Mouse (Mus musculus) embryonic facial prominence, embryonic 14.5 days (tissue): Measurements from ENCODE around the gene Arf1. TPM values are rescaled to one million over a fixed set of nuclear protein-coding genes. Genes with fewer than 3 reads are reported as not detected.

Experiments used
- ATAC-seq: fragments of 200-750 bp; cut with Nextera tagmentation; 2 replicates; pipeline ENCODE4 v1.8.0; 2017; ENCODE audit warnings: low read depth, moderate number of reproducible peaks, moderate TSS enrichment
- DNase-seq: peaks from one replicate; pipeline ENCODE4 v3.0.0-alpha.2; 2015; ENCODE audit warnings: low spot score
- H3K27ac ChIP-seq: fragments of 300-500 bp; sonication (generic); replicated peaks from 2 replicates; pipeline ENCODE4 v1.5.1; 2014; ENCODE audit warnings: low read depth, mild to moderate bottlenecking, low read length, moderate library complexity
- H3K27me3 ChIP-seq: fragments of 300-500 bp; sonication (generic); replicated peaks from 2 replicates; pipeline ENCODE4 v1.6.1; 2014; ENCODE audit warnings: low read length; ENCODE audit not compliant: control insufficient read depth, insufficient read depth
- H3K36me3 ChIP-seq: fragments of 300-500 bp; sonication (generic); 2 replicates; pipeline ENCODE4 v1.6.1; 2014; ENCODE audit warnings: low read length, mixed read lengths; ENCODE audit not compliant: control insufficient read depth, insufficient read depth
- H3K4me1 ChIP-seq: fragments of 300-500 bp; sonication (generic); 2 replicates; pipeline ENCODE4 v1.6.1; 2014; ENCODE audit warnings: antibody characterized with exemption, low read length; ENCODE audit not compliant: control insufficient read depth, insufficient read depth
- H3K4me2 ChIP-seq: fragments of 300-500 bp; sonication (generic); 2 replicates; pipeline ENCODE4 v1.6.1; 2014; ENCODE audit warnings: low read depth, mild to moderate bottlenecking, low read length, moderate library complexity, mixed read lengths
- H3K4me3 ChIP-seq: fragments of 300-500 bp; sonication (generic); 2 replicates; pipeline ENCODE4 v1.5.1; 2014; ENCODE audit warnings: low read depth, mild to moderate bottlenecking, low read length
- H3K9ac ChIP-seq: fragments of 300-500 bp; sonication (generic); 2 replicates; pipeline ENCODE4 v1.6.1; 2014; ENCODE audit warnings: low read depth, mild to moderate bottlenecking, low read length, moderate library complexity, mixed read lengths
- H3K9me3 ChIP-seq: fragments of 300-500 bp; sonication (generic); 2 replicates; pipeline ENCODE4 v1.6.1; 2016; ENCODE audit warnings: low read length; ENCODE audit not compliant: control insufficient read depth
- WGBS: fragments of 180-500 bp; shearing (Covaris S2); extraction: QIAGEN DNeasy Blood & Tissue Kit; methylation state at CpG from one replicate; pipeline ENCODE4 v1.1.7; 2014; 5-methylcytosine and 5-hydroxymethylcytosine counted together
- polyA plus RNA-seq: library from polyadenylated mRNA; unstranded; fragments of >200 nt; fragmentation: Nextera tagmentation; extraction: Ambion mirVana; gene quantifications from 2 replicates; pipeline ENCODE4 v1.2.1, GENCODE M21; 2014

The Arf1 gene
- polyA plus RNA-seq: 665 and 687 TPM in 2 replicates

GRCm38 (mm10) chr11:59228122-59228953, at the start of gene Arf1:
TSS of gene Arf1 (minus strand) at chr11:59228270.
- ATAC-seq (peak; percentile 95), DNase-seq (peak; percentile 97)
- peaks cover 36% of the 10 kb centered on the region for H3K4me1 ChIP-seq
- H3K9ac ChIP-seq: peak within 1 kb of the TSS; percentile 100
- H3K4me3 ChIP-seq: peak within 1 kb of the TSS; percentile 100
- H3K27me3 ChIP-seq: no peaks in the 10 kb centered on the region
- no peaks in the 10 kb centered on the region for H3K9me3 ChIP-seq
- peak within 1 kb of the TSS; percentile 82 for H3K4me2 ChIP-seq
- H3K36me3 ChIP-seq: peaks cover 3% of the 10 kb centered on the region; the same call in 1 of the 2 replicates
- WGBS: 6% methylated on average over 45 of the region's 59 CpGs
- peak within 1 kb of the TSS; percentile 97 for H3K27ac ChIP-seq

DNA sequence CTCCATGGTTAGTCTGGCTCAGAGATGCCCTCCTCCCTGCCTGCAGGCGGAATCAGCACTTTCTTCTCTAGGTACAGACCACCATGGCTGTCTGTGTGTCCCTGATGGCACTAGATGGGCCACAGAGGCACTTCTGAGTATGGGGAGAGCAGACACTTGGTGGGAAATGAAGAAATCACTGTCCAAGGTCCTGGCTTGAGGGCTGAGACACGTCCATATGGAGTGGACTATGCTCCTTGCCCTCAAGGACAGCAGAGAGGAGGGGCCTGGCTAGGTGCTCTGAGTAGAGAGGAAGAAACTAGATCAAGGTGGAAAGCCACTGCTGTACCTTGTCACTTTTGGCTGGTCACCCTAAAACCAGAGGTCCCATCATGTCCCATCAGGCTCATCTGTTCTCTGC, 48.8 kb upstream of the Arf1 start:
- Histone ChIP-seq H3K9me3 (no peaks in the 10 kb centered on the region), H3K4me2 (no peak overlapping the region), H3K4me3 (no peak overlapping the region), H3K36me3 (no peaks in the 10 kb centered on the region), H3K9ac (no peak overlapping the region), H3K27me3 (0 out of 2 replicates have a peak, but pooled peaks cover 7% of the 10 kb centered on the region), H3K27ac (no peak overlapping the region), H3K4me1 (no peaks in the 10 kb centered on the region)
- 25% methylated on average over 2 of the region's 2 CpGs for WGBS
- DNase-seq (no peak), ATAC-seq (no peak)

GRCm38 (mm10) chr11:59274184-59274583, 46.1 kb upstream of the Arf1 start:
- ATAC-seq: no peak
- Histone ChIP-seq H3K27ac (no peak overlapping the region), H3K4me3 (no peak overlapping the region), H3K4me1 (no peaks in the 10 kb centered on the region), H3K36me3 (no peaks in the 10 kb centered on the region), H3K4me2 (no peak overlapping the region), H3K9ac (no peak overlapping the region), H3K9me3 (no peaks in the 10 kb centered on the region), H3K27me3 (0 out of 2 replicates have a peak, but pooled peaks cover 7% of the 10 kb centered on the region)
- no peak for DNase-seq
- 65% methylated on average over 3 of the region's 3 CpGs for WGBS

DNA sequence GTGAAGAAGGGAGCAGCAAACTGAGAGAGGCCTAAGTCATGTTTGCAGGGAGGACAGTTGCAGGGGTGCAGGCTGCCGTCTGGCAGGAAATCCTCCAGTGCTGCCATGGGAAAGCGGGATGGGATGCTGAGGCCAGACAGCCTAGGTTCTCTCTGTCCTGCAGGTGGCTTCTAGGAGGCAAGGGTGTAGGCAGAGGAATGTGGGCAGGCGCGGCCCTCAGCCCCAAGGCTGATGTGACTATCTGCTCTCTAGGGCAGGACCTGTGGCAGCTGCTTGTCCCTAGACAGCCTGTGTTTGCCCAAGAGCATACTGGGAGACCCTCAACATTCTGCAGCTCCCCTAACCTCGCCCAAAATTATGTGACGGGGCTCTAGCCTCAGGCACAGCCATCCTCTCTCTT, 38.7 kb upstream of the Arf1 start:
- peaks cover 45% of the 10 kb centered on the region for H3K27me3 ChIP-seq
- peaks cover 8% of the 10 kb centered on the region; the same call in 1 of the 2 replicates for H3K4me1 ChIP-seq
- H3K4me2 ChIP-seq: no peak overlapping the region
- no peak overlapping the region for H3K9ac ChIP-seq
- 0 out of 2 replicates have a peak, but pooled peaks cover 4% of the 10 kb centered on the region for H3K9me3 ChIP-seq
- no peak for DNase-seq
- WGBS: 19% methylated on average over 6 of the region's 6 CpGs
- no peak overlapping the region for H3K4me3 ChIP-seq
- no peak overlapping the region for H3K27ac ChIP-seq
- no peak for ATAC-seq
- no peaks in the 10 kb centered on the region for H3K36me3 ChIP-seq

DNA sequence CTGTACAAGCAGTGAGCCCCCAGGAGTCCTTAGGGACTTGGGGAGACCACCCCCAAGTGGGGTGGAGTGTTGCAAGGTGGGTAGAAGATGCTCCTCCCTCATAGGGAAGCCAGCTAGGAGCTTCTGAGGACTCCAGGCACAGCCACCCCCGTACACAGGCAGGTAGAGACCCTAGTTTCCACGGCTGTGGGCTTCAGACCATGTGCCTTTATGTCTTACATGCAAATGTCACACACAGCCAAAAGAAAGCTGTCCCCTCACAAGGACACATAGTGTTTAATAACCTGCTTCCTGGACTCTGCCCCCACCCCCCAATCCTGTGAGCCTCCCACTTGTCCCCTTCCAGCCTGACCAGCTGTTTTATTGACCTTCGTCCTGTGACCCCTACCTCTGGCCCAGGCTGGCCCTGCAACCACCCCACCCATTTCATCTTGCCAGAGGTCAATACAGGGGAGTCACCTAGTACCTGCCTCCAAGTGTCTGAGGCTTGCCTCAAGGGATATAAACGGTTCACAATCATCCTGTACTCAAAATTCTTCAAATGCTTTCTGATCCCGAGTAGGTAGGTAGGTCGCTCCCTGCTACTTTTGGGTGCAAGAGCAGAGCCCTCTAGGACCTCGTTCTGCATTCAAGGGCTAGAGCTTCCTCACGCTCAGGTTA, 37.2 kb upstream of the Arf1 start:
- 54% methylated on average over 7 of the region's 8 CpGs for WGBS
- Histone ChIP-seq H3K9me3 (0 out of 2 replicates have a peak, but pooled peaks cover 4% of the 10 kb centered on the region), H3K27ac (no peak overlapping the region), H3K36me3 (no peaks in the 10 kb centered on the region), H3K4me1 (peaks cover 8% of the 10 kb centered on the region; the same call in 1 of the 2 replicates), H3K4me2 (no peak overlapping the region), H3K27me3 (peaks cover 45% of the 10 kb centered on the region), H3K9ac (no peak overlapping the region), H3K4me3 (no peak overlapping the region)
- no peak for DNase-seq
- no peak for ATAC-seq

GRCm38 (mm10) chr11:59264593-59264992, 36.5 kb upstream of the Arf1 start:
- DNase-seq (peak; percentile 16), ATAC-seq (no peak)
- 5% methylated on average over 8 of the region's 8 CpGs for WGBS
- no peak overlapping the region for H3K27ac ChIP-seq
- peak overlapping the region; percentile 89 for H3K4me2 ChIP-seq
- H3K4me3 ChIP-seq: peak overlapping the region; percentile 57
- H3K4me1 ChIP-seq: peaks cover 8% of the 10 kb centered on the region; the same call in 1 of the 2 replicates
- peak overlapping the region; percentile 72 for H3K9ac ChIP-seq
- 0 out of 2 replicates have a peak, but pooled peaks cover 4% of the 10 kb centered on the region for H3K9me3 ChIP-seq
- H3K36me3 ChIP-seq: no peaks in the 10 kb centered on the region
- H3K27me3 ChIP-seq: peaks cover 45% of the 10 kb centered on the region

DNA sequence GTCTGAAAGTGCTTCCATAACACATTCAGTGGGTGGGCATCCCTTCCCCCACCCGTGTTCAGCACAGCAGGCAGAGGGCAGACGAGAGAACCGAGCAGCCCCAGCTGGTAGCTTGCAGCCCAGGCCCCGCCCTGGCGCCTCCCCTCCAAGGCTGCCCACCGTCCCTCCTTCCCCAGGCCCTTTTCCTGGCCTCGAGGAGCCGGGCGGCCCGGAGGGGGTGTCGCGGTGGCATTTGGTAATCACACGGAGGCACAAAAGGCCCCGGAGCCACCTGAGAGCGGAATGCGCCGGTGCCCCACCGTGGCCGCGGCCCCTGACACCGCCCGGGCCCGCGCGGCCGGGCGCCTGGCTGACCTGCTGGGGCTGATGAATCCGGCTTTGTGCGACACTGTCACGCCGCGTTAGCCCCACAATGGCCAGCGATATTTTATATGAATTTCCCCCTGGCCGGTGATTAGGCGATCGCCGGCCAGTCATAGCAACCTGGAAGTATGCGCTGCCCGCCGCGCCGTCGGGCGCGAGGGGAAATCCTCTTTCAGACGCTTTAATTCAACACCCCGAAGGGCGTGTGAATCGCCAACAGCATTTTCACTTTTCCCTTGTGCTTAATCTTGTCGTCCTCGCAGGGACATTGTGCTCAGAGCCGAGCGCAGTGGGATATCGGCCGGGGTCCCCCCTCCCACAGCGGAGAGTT, 35.9 kb upstream of the Arf1 start:
- Histone ChIP-seq H3K36me3 (no peaks in the 10 kb centered on the region), H3K27ac (no peak overlapping the region), H3K9ac (peak overlapping the region; percentile 72), H3K4me1 (peaks cover 8% of the 10 kb centered on the region; the same call in 1 of the 2 replicates), H3K4me2 (peak overlapping the region; percentile 89), H3K9me3 (0 out of 2 replicates have a peak, but pooled peaks cover 3% of the 10 kb centered on the region), H3K4me3 (peak overlapping the region; percentile 57), H3K27me3 (peaks cover 45% of the 10 kb centered on the region)
- ATAC-seq (peak; percentile 88), DNase-seq (peak; percentile 77)
- WGBS: under 1% methylated on average over 42 of the region's 56 CpGs

- H3K4me2 ChIP-seq: no peak overlapping the region
- ATAC-seq (no peak), DNase-seq (no peak)
- H3K27me3 ChIP-seq: peaks cover 45% of the 10 kb centered on the region
- H3K4me1 ChIP-seq: peaks cover 8% of the 10 kb centered on the region; the same call in 1 of the 2 replicates
- no peak overlapping the region for H3K4me3 ChIP-seq
- H3K9ac ChIP-seq: no peak overlapping the region
- no peaks in the 10 kb centered on the region for H3K9me3 ChIP-seq
- no peak overlapping the region for H3K27ac ChIP-seq
- H3K36me3 ChIP-seq: no peaks in the 10 kb centered on the region
These were observed 34.2 kb upstream of the Arf1 start for GRCm38 (mm10) chr11:59262308-59262707.
